Mouse (Mus musculus) embryonic fibroblast, embryonic 13.5 days (primary cell): ENCODE results near the gene Acer3. TPM values are rescaled to one million over a fixed set of nuclear protein-coding genes. Genes with fewer than 3 reads are reported as not detected.
"Not testable (repeated sequence)": the region's sequence is repeated elsewhere in the genome, so short reads cannot be mapped to it uniquely, and the experiment has no call there.

Experiments used
- H3K27ac ChIP-seq: 2 replicates; pipeline ENCODE4 v1.5.1; 2012; ENCODE audit warnings: low read length, control low read depth, inconsistent platforms; ENCODE audit not compliant: insufficient read depth
- H3K4me1 ChIP-seq: 2 replicates; pipeline ENCODE4 v1.6.1; 2011; ENCODE audit warnings: low read length; ENCODE audit not compliant: control insufficient read depth, insufficient read depth
- H3K4me3 ChIP-seq: 2 replicates; pipeline ENCODE4 v1.5.1; 2011; ENCODE audit warnings: mild to moderate bottlenecking, control low read depth, low read length; ENCODE audit not compliant: insufficient read depth
- CTCF ChIP-seq: IDR thresholded peaks from 2 replicates; pipeline ENCODE4 v1.5.1; 2011; ENCODE audit warnings: mild to moderate bottlenecking, control low read depth, low read length, moderate library complexity, borderline replicate concordance; ENCODE audit not compliant: insufficient read depth
- POLR2A ChIP-seq: IDR thresholded peaks from 2 replicates; pipeline ENCODE4 v1.6.1; 2011; ENCODE audit warnings: low read depth, mild to moderate bottlenecking, control low read depth, low read length, moderate library complexity
- polyA plus RNA-seq: library from polyadenylated mRNA; stranded (reverse); fragments of >200 nt; gene quantifications from 2 replicates; pipeline ENCODE4 v1.2.4, GENCODE M21; 2011; ENCODE audit warnings: low read depth; ENCODE audit not compliant: missing spikeins, insufficient read length

Acer3 gene
- polyA plus RNA-seq, 1 experiment, result 40.3 TPM

- H3K27ac ChIP-seq, result no peak overlapping the region
- peak; percentile 99 for TF ChIP-seq POLR2A
- no peak for TF ChIP-seq CTCF
- no peaks in the 10 kb centered on the region for H3K4me1 ChIP-seq
- H3K4me3 ChIP-seq, result peak overlapping the region; percentile 84
These were observed 11.6 kb downstream of the Acer3 start for GRCm38 (mm10) chr7:98309219-98310030.

GRCm38 (mm10) chr7:98308607-98309218 is 12.3 kb downstream of the Acer3 start:
- TF ChIP-seq POLR2A (no peak), CTCF (no peak)
- no peaks in the 10 kb centered on the region for H3K4me1 ChIP-seq
- no peak overlapping the region for H3K27ac ChIP-seq
- H3K4me3 ChIP-seq, result peak overlapping the region; percentile 84

DNA sequence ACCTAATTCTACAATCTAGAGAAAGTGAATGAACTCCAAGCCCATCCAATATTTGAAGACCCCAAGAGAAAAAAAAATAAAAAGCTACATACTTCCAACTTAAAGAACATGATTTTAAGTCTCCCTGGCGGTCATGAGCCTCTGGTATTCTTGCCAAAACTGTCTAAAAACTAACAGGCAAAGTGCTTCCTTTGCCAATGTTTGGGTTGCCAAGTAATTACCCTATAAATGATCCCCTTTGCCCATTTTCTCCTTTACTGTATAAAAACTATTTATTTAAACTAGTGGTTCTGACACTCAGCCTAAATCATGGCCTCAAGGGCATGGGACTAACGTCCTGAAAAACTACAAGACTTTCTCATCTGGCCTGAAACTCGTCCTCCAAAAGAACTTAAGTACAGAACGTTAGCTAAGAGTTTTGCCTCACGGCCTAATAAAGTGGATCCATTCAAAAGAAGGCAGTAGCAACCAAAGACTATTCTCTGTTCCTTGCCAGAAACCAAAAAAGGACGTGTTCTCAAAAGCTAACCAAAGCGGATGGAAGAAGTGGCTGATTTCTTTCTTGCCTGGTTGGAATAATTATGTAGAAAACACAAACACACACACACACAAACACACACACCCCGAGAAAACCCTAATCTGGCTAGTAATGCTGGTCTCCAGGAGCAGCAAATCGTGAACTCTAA is 12.9 kb downstream of the Acer3 start:
- H3K4me3 ChIP-seq, result peak overlapping the region; percentile 84
- TF ChIP-seq CTCF, result no peak
- no peak for TF ChIP-seq POLR2A
- no peaks in the 10 kb centered on the region for H3K4me1 ChIP-seq
- no peak overlapping the region for H3K27ac ChIP-seq

DNA sequence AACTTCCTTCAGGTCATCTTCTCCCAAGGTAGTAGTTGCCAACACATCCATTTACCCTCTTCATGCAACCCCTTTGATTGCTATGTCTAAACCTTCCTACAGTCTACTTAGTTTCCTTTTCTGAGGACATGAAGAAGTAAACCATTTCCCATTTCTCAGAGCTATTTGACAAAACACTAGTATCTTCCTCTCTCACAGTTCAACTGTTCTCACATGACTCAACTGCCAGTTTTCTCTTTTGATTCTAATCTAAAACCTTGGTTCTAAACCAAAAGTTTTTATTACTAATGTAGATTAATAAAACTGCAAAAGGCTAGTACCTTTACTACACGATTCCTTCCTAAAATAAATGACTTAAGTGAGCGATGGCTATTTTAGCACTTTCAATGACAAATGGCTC is 13.6 kb downstream of the Acer3 start:
- H3K4me3 ChIP-seq, result no peak overlapping the region
- no peak overlapping the region for H3K27ac ChIP-seq
- TF ChIP-seq CTCF (no peak), POLR2A (no peak)
- no peaks in the 10 kb centered on the region for H3K4me1 ChIP-seq

- H3K4me1 ChIP-seq, result no peaks in the 10 kb centered on the region
- no peak overlapping the region for H3K27ac ChIP-seq
- TF ChIP-seq POLR2A (no peak), CTCF (no peak)
- no peak overlapping the region for H3K4me3 ChIP-seq
These were observed 28.1 kb downstream of the Acer3 start for GRCm38 (mm10) chr7:98292901-98293300.

DNA sequence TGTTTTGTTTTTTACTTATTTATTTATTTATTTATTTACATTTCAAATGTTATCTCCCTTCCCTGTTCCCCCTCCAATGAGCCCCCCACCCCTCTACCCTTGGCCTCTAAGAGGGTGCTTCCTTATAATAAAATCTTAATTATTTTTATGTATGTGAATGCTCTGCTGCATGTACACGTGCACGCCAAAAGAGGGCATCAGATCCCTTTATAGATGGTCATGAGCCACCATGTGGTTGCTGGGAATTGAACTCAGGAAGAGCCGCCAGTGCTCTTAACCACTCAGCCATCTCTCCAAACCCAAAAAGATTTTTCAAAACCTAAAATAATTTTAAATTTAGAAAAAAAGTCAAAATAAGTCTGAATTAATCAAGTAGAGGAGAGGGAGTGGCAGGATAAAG is 31.4 kb downstream of the Acer3 start:
- TF ChIP-seq CTCF (no peak), POLR2A (no peak)

GRCm38 (mm10) chr7:98276263-98276662 is 44.7 kb downstream of the Acer3 start:
- TF ChIP-seq POLR2A (no peak), CTCF (no peak)

More for the DNA sequence above, 31.4 kb downstream of the Acer3 start:
- Histone ChIP-seq H3K4me1 (no peaks in the 10 kb centered on the region), H3K4me3 (no peak overlapping the region), H3K27ac (no peak overlapping the region)

DNA sequence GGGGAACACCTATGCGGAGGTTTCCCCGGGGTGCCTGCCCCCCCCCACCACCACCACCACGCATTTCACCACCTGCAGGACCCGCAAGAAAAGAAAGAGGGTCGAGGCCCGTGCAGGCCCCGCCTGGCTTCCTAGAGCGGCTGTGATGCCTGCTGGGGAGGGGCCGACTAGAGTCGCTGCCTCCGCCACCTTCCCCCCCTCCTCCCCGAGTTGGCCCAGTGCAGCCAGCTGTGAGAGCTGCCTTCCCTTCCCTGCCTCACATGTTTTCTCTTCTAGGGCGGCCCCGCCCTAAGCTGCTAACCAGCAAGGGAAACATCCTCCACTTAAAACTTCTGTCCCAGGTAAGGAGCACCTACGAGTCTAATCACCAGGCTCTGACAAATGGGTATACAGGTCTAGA is 52.8 kb downstream of the Acer3 start:
- not testable (repeated sequence) for H3K4me3 ChIP-seq

More at GRCm38 (mm10) chr7:98276263-98276662, 44.7 kb downstream of the Acer3 start:
- H3K4me3 ChIP-seq, result no peak overlapping the region
- no peak overlapping the region for H3K27ac ChIP-seq
- H3K4me1 ChIP-seq, result no peaks in the 10 kb centered on the region

GRCm38 (mm10) chr7:98252520-98252919 is 68.5 kb downstream of the Acer3 start:
- H3K27ac ChIP-seq, result no peak overlapping the region
- TF ChIP-seq POLR2A, result no peak
- no peak for TF ChIP-seq CTCF
- H3K4me3 ChIP-seq, result no peak overlapping the region
- H3K4me1 ChIP-seq, result no peaks in the 10 kb centered on the region

More for the DNA sequence above, 52.8 kb downstream of the Acer3 start:
- H3K4me1 ChIP-seq, H3K27ac ChIP-seq: not testable (repeated sequence)

- H3K4me1 ChIP-seq, result no peaks in the 10 kb centered on the region
- TF ChIP-seq CTCF (no peak), POLR2A (no peak)
- no peak overlapping the region for H3K4me3 ChIP-seq
- no peak overlapping the region for H3K27ac ChIP-seq
These were observed 84.2 kb downstream of the Acer3 start for GRCm38 (mm10) chr7:98236686-98237359.

DNA sequence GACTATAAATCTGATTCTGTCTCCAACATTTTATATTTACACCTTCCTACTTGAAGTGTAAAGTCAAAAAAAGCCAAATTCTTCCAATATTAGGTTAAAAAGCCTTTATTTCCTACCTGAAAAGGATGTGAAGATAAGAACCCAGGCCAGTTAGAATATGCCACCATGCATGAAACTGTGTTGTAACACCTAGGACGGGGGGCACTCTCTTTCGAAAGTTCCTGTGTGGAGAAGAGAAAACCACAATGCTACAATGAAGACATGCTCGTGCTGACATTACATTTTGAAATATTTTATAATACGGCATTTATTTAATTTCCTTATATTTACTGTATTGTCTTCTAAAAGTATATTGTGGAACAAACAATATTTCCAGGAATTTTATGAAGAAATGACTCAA is 97.2 kb downstream of the Acer3 start:
- Histone ChIP-seq H3K4me3 (no peak overlapping the region), H3K27ac (no peak overlapping the region), H3K4me1 (no peaks in the 10 kb centered on the region)
- TF ChIP-seq CTCF (no peak), POLR2A (no peak)
